ENCODE assay signal across 27 mouse cellular contexts in genomic region chr3:109681863-109682262, GRCm38 (mm10).
"Had no signal": no experiment of that assay in that cellular context is flagged by ENCODE, and none has a peak within 500 bp of the region (broad histone marks: within the 10 kb centered on the region; RNA-seq: fewer than 3 reads in every experiment).

No protein-coding gene starts in this region.

- H3K4me1 ChIP-seq: embryonic facial prominence, embryonic 10.5 days; embryonic facial prominence, embryonic 12.5 days; embryonic facial prominence, embryonic 13.5 days; forebrain, embryonic 12.5 days; forebrain, embryonic 13.5 days had no signal

- H3K4me2 ChIP-seq: embryonic facial prominence, embryonic 12.5 days; embryonic facial prominence, embryonic 13.5 days; embryonic facial prominence, embryonic 15.5 days; forebrain, embryonic 12.5 days; forebrain, embryonic 13.5 days; forebrain, embryonic 15.5 days had no signal

- H3K9me3 ChIP-seq: embryonic facial prominence, embryonic 10.5 days; embryonic facial prominence, embryonic 12.5 days; embryonic facial prominence, embryonic 13.5 days; embryonic facial prominence, embryonic 15.5 days; forebrain, embryonic 10.5 days; forebrain, embryonic 12.5 days; forebrain, embryonic 13.5 days; forebrain, embryonic 15.5 days had no signal

- H3K27me3 ChIP-seq: embryonic facial prominence, embryonic 12.5 days; embryonic facial prominence, embryonic 13.5 days; embryonic facial prominence, embryonic 15.5 days; forebrain, embryonic 12.5 days; forebrain, embryonic 13.5 days; forebrain, embryonic 15.5 days had no signal

- ATAC-seq: forebrain, embryonic 13.5 days; forebrain, embryonic 14.5 days; forebrain, embryonic 15.5 days; forebrain, embryonic 16.5 days; forebrain, postnatal 0 days had no signal

- H3K36me3 ChIP-seq: embryonic facial prominence, embryonic 10.5 days; embryonic facial prominence, embryonic 12.5 days; embryonic facial prominence, embryonic 13.5 days; embryonic facial prominence, embryonic 15.5 days; forebrain, embryonic 10.5 days; forebrain, embryonic 12.5 days; forebrain, embryonic 15.5 days had no signal

- H3K27ac ChIP-seq: embryonic facial prominence, embryonic 10.5 days; embryonic facial prominence, embryonic 12.5 days; embryonic facial prominence, embryonic 13.5 days; embryonic facial prominence, embryonic 15.5 days; forebrain, embryonic 10.5 days; forebrain, embryonic 12.5 days; forebrain, embryonic 13.5 days; forebrain, embryonic 15.5 days; gastrocnemius, adult 2 months; heart, adult 2 months had no signal

- H3K4me3 ChIP-seq: embryonic facial prominence, embryonic 10.5 days; embryonic facial prominence, embryonic 12.5 days; embryonic facial prominence, embryonic 13.5 days; embryonic facial prominence, embryonic 15.5 days; erythroblast, embryonic 14.5 days; forebrain, embryonic 10.5 days; forebrain, embryonic 12.5 days; forebrain, embryonic 13.5 days; forebrain, embryonic 15.5 days; gastrocnemius, adult 2 months; heart, adult 2 months had no signal

- DNase-seq: cerebellum, adult 9-10 months; cerebellum, adult 9-11 months; cerebellum, postnatal 10 days; cerebellum, postnatal 14 days; cerebellum, postnatal 25 days; cerebellum, postnatal 36 days; embryo, embryonic 11 days; forebrain, postnatal 0 days; gastrocnemius, adult 2 months; gastrocnemius, postnatal 10 days; gastrocnemius, postnatal 14 days; gastrocnemius, postnatal 25 days; gastrocnemius, postnatal 36 days; heart, adult 11 months; heart, adult 18-20 months; heart, adult 2 months had no signal

- H3K9ac ChIP-seq: embryonic facial prominence, embryonic 12.5 days; embryonic facial prominence, embryonic 13.5 days; embryonic facial prominence, embryonic 15.5 days; forebrain, embryonic 12.5 days; forebrain, embryonic 13.5 days; forebrain, embryonic 15.5 days; forebrain, postnatal 0 days had no signal
